Mouse (Mus musculus) CH12.LX (cell line): ENCODE measurements at regions not wholly inside any gene's neighbourhood (a gene's known extent, or its start where the extent isn't known, plus 50 kb on each side); places are given as distances from the start of the nearest gene placed in this dataset.

ENCODE experiments used
- DNase-seq: peaks from one replicate; pipeline ENCODE4 v3.0.0-alpha.2; 2013; ENCODE audit errors: extremely low read depth
- H3K27ac ChIP-seq: 2 replicates; pipeline ENCODE4 v1.5.1; 2012; ENCODE audit warnings: low read depth, mild to moderate bottlenecking, control low read depth, moderate library complexity; ENCODE audit not compliant: insufficient read depth
- H3K27me3 ChIP-seq: replicated peaks from 2 replicates; pipeline ENCODE3; 2012; ENCODE audit warnings: inconsistent platforms
- H3K36me3 ChIP-seq, 2 experiments: replicated peaks in 1 of 2; 2 replicates each; pipeline versions ENCODE3 to v1.6.1; 2012; ENCODE audit warnings: inconsistent platforms in 1 of 2, low read length in 1 of 2, mild to moderate bottlenecking in 1 of 2, mixed read lengths in 1 of 2, moderate library complexity in 1 of 2; ENCODE audit not compliant: control insufficient read depth in 1 of 2, insufficient read depth in 1 of 2
- H3K4me1 ChIP-seq, 2 experiments: 2 replicates each; pipeline ENCODE4 v1.6.1; 2012; ENCODE audit warnings: inconsistent platforms in 1 of 2, moderate library complexity in 1 of 2; ENCODE audit not compliant: insufficient read depth in 2 of 2, control insufficient read depth in 1 of 2
- H3K4me2 ChIP-seq: 2 replicates; pipeline ENCODE4 v1.6.1; 2012; ENCODE audit warnings: low read depth, mild to moderate bottlenecking, control low read depth; ENCODE audit not compliant: poor library complexity, insufficient read depth, severe bottlenecking
- H3K4me3 ChIP-seq, 3 experiments: fragments of 150-350 bp in 1 of 3; sonication (generic) in 1 of 3; replicated peaks in 1 of 3; 2 replicates each; pipeline versions ENCODE3 to v1.5.1; 2011 to 2012; ENCODE audit warnings: low read depth in 2 of 3, low read length in 2 of 3, mild to moderate bottlenecking in 2 of 3, moderate library complexity in 2 of 3, control low read depth in 1 of 3, improper control_type of control experiment in 1 of 3, inconsistent platforms in 1 of 3, mixed read lengths in 1 of 3; ENCODE audit not compliant: poor library complexity in 1 of 3
- H3K79me2 ChIP-seq: replicated peaks from 2 replicates; pipeline ENCODE4 v1.6.1; 2012; ENCODE audit warnings: mild to moderate bottlenecking, moderate library complexity; ENCODE audit not compliant: control insufficient read depth, poor library complexity, insufficient read depth, severe bottlenecking; ENCODE audit errors: extremely low read depth
- H3K9ac ChIP-seq: 2 replicates; pipeline ENCODE4 v1.6.1; 2012; ENCODE audit warnings: low read depth, mild to moderate bottlenecking, control low read depth, moderate library complexity; ENCODE audit not compliant: insufficient read depth
- H3K9me3 ChIP-seq: replicated peaks from 2 replicates; pipeline ENCODE3; 2012; ENCODE audit warnings: low read length, inconsistent platforms, mixed read lengths
- CHD2 ChIP-seq: IDR thresholded peaks from 2 replicates; pipeline ENCODE4 v1.6.1; 2011; ENCODE audit warnings: low read length, improper control_type of control experiment
- CTCF ChIP-seq, 2 experiments: IDR thresholded peaks in 1 of 2; conservative IDR thresholded peaks in 1 of 2; 2 replicates each; pipeline ENCODE4 v1.5.1; 2011 to 2012; ENCODE audit warnings: low read depth in 2 of 2, low read length in 2 of 2, improper control_type of control experiment in 1 of 2, inconsistent platforms in 1 of 2, mild to moderate bottlenecking in 1 of 2, moderate library complexity in 1 of 2
- E2F4 ChIP-seq: IDR thresholded peaks from 2 replicates; pipeline ENCODE4 v1.6.1; 2011; ENCODE audit warnings: low read depth, low read length, improper control_type of control experiment; ENCODE audit not compliant: insufficient replicate concordance
- EP300 ChIP-seq: IDR thresholded peaks from 2 replicates; pipeline ENCODE4 v1.6.1; 2011; ENCODE audit warnings: low read length, improper control_type of control experiment
- GABPA ChIP-seq: IDR thresholded peaks from 2 replicates; pipeline ENCODE4 v1.6.1; 2012; ENCODE audit warnings: low read depth, low read length, improper control_type of control experiment, inconsistent platforms; ENCODE audit not compliant: insufficient replicate concordance
- HCFC1 ChIP-seq: IDR thresholded peaks from 2 replicates; pipeline ENCODE4 v1.6.1; 2012; ENCODE audit warnings: low read depth, mild to moderate bottlenecking, inconsistent platforms, low read length, improper control_type of control experiment
- IRF4 ChIP-seq: IDR thresholded peaks from 2 replicates; pipeline ENCODE4 v1.6.1; 2014; ENCODE audit warnings: low read depth, mild to moderate bottlenecking, inconsistent platforms, low read length, improper control_type of control experiment
- JUN ChIP-seq: IDR thresholded peaks from 2 replicates; pipeline ENCODE4 v1.6.1; 2011; ENCODE audit warnings: low read depth, mild to moderate bottlenecking, low read length, improper control_type of control experiment, moderate library complexity; ENCODE audit not compliant: insufficient read depth
- JUND ChIP-seq: conservative IDR thresholded peaks from 2 replicates; pipeline ENCODE4 v1.6.1; 2011; ENCODE audit warnings: low read depth, low read length, improper control_type of control experiment
- KAT2A ChIP-seq: IDR thresholded peaks from 2 replicates; pipeline ENCODE4 v1.6.1; 2012; ENCODE audit warnings: low read length, improper control_type of control experiment, inconsistent platforms; ENCODE audit not compliant: insufficient replicate concordance
- MAFK ChIP-seq: IDR thresholded peaks from 2 replicates; pipeline ENCODE4 v1.6.1; 2011; ENCODE audit warnings: low read length, improper control_type of control experiment; ENCODE audit not compliant: insufficient replicate concordance
- MAX ChIP-seq: IDR thresholded peaks from 2 replicates; pipeline ENCODE4 v1.6.1; 2011; ENCODE audit warnings: low read length, improper control_type of control experiment
- MAZ ChIP-seq: IDR thresholded peaks from 2 replicates; pipeline ENCODE4 v1.6.1; 2012; ENCODE audit warnings: low read depth, mild to moderate bottlenecking, inconsistent platforms, low read length, improper control_type of control experiment, moderate library complexity
- MEF2A ChIP-seq: IDR thresholded peaks from 2 replicates; pipeline ENCODE4 v1.6.1; 2014; ENCODE audit warnings: low read depth, mild to moderate bottlenecking, inconsistent platforms, low read length, improper control_type of control experiment, borderline replicate concordance
- MYC ChIP-seq: IDR thresholded peaks from 2 replicates; pipeline ENCODE4 v1.6.1; 2011; ENCODE audit warnings: low read depth, mild to moderate bottlenecking, improper control_type of control experiment, low read length
- NRF1 ChIP-seq: IDR thresholded peaks from 2 replicates; pipeline ENCODE4 v1.6.1; 2014; ENCODE audit warnings: low read depth, mild to moderate bottlenecking, inconsistent platforms, low read length, improper control_type of control experiment, moderate library complexity
- POLR2A ChIP-seq: IDR thresholded peaks from 2 replicates; pipeline ENCODE4 v1.6.1; 2011; ENCODE audit warnings: low read depth, mild to moderate bottlenecking, improper control_type of control experiment, low read length
- SIN3A ChIP-seq: IDR thresholded peaks from 2 replicates; pipeline ENCODE4 v1.6.1; 2012; ENCODE audit warnings: low read length, improper control_type of control experiment, inconsistent platforms
- SMC3 ChIP-seq: IDR thresholded peaks from 2 replicates; pipeline ENCODE4 v1.6.1; 2011; ENCODE audit warnings: low read depth, low read length, improper control_type of control experiment
- UBTF ChIP-seq: IDR thresholded peaks from 2 replicates; pipeline ENCODE4 v1.6.1; 2012; ENCODE audit warnings: low read depth, mild to moderate bottlenecking, inconsistent platforms, low read length, improper control_type of control experiment, moderate library complexity
- USF1 ChIP-seq: IDR thresholded peaks from 2 replicates; pipeline ENCODE4 v1.6.1; 2014; ENCODE audit warnings: low read depth, mild to moderate bottlenecking, inconsistent platforms, low read length, improper control_type of control experiment
- USF2 ChIP-seq: conservative IDR thresholded peaks from 2 replicates; pipeline ENCODE4 v1.6.1; 2011; ENCODE audit warnings: low read depth, low read length, improper control_type of control experiment
- ZC3H11A ChIP-seq: IDR thresholded peaks from 2 replicates; pipeline ENCODE4 v1.6.1; 2012; ENCODE audit warnings: low read depth, mild to moderate bottlenecking, inconsistent platforms, low read length, improper control_type of control experiment
- ZKSCAN1 ChIP-seq: IDR thresholded peaks from 2 replicates; pipeline ENCODE4 v1.6.1; 2012; ENCODE audit warnings: low read depth, inconsistent platforms, low read length, improper control_type of control experiment, borderline replicate concordance
- dilution Hi-C: fragments of 300-500 bp; cut with MboI; formaldehyde crosslinking; loops from 2 replicates; pipeline ENCODE4 v1.14.3; 2020; ENCODE audit warnings: low sequenced_read_pairs; ENCODE audit not compliant: extremely low pct_unique_long_range_greater_than_20kb, extremely low pct_ligation_motif_present
- in situ Hi-C: fragments of 300-500 bp; cut with MboI; formaldehyde crosslinking; loops from 3 replicates; pipeline ENCODE4 v1.14.3; 2019; ENCODE audit warnings: low sequenced_read_pairs, low pct_ligation_motif_present, low pct_unique_long_range_greater_than_20kb, mixed read lengths

DNA sequence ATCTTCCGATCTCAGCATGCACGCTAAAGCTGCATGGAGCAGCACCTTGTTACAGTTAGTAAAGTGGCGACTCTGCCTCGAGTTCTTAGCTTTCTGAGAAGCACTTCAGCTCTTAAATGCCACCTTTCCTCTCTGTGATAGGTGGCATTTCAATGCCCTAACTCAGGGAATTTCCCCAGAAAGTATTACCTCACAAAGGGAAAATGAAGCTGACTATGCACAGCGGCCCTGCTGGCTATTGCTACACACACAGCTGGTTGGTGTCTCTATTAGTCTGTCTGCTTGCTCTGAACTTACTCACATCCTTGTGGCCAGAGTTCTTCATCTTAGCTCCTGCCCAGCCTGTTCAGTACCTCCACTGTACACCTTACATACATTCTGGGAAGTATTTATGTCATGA, 650.4 kb downstream of the Epha7 start:
- H3K27me3 ChIP-seq, result no peaks in the 10 kb centered on the region
- dilution Hi-C loops (no loop called here), in situ Hi-C loops (no loop called here)
- no peak for DNase-seq
- H3K4me1 ChIP-seq, result no peaks in the 10 kb centered on the region
- H3K79me2 ChIP-seq, result no peaks in the 10 kb centered on the region
- H3K4me2 ChIP-seq, result no peak overlapping the region
- peaks cover 25% of the 10 kb centered on the region for H3K9me3 ChIP-seq
- H3K9ac ChIP-seq, result no peak overlapping the region
- TF ChIP-seq GABPA (no peak), KAT2A (no peak), EP300 (no peak), SMC3 (no peak), MAZ (no peak), USF2 (no peak), SIN3A (no peak), USF1 (no peak), ZC3H11A (no peak), MYC (no peak), MEF2A (no peak), POLR2A (no peak), CHD2 (no peak)
- H3K27ac ChIP-seq, result no peak overlapping the region
- no peaks in the 10 kb centered on the region for H3K36me3 ChIP-seq
- no peak overlapping the region for H3K4me3 ChIP-seq

- peaks cover 26% of the 10 kb centered on the region for H3K9me3 ChIP-seq
- no peak overlapping the region for H3K4me3 ChIP-seq
- H3K27me3 ChIP-seq, result no peaks in the 10 kb centered on the region
- no peaks in the 10 kb centered on the region for H3K36me3 ChIP-seq
- dilution Hi-C loops, result no loop called here
- no peak overlapping the region for H3K27ac ChIP-seq
- H3K4me1 ChIP-seq, result no peaks in the 10 kb centered on the region
- no peak for DNase-seq
- no peak for TF ChIP-seq MAFK
- TF ChIP-seq HCFC1, result no peak
- no peak for TF ChIP-seq CTCF (conservative IDR thresholded peaks at IDR 0.05 in 1 of 2, IDR thresholded peaks at IDR 0.05 in 1 of 2; ENCODE audit: low read depth in 2 of 2, low read length in 2 of 2)
- no peak for TF ChIP-seq POLR2A
- TF ChIP-seq JUN, result no peak
- TF ChIP-seq ZKSCAN1, result no peak
- no peak for TF ChIP-seq CHD2
- TF ChIP-seq IRF4, result no peak
- TF ChIP-seq MAX, result no peak
- TF ChIP-seq SMC3, result no peak
- TF ChIP-seq USF1, result no peak
- no peak for TF ChIP-seq JUND
- TF ChIP-seq NRF1, result no peak
- no peak for TF ChIP-seq E2F4
- no peak for TF ChIP-seq MAZ
- TF ChIP-seq EP300, result no peak
- TF ChIP-seq UBTF, result no peak
- H3K4me2 ChIP-seq, result no peak overlapping the region
- no peaks in the 10 kb centered on the region for H3K79me2 ChIP-seq
- in situ Hi-C loops, result no loop called here
- no peak overlapping the region for H3K9ac ChIP-seq
Observed at GRCm38 (mm10) chr4:29466315-29466714, 653.4 kb downstream of the Epha7 start.
